Mouse (Mus musculus) hindbrain, embryonic 14.5 days (tissue): ENCODE data around the gene Pimreg. TPM values are rescaled to one million over a fixed set of nuclear protein-coding genes. Genes with fewer than 3 reads are reported as not detected.

Experiments
- ATAC-seq: fragments of 200-750 bp; cut with Nextera tagmentation; 2 replicates; pipeline ENCODE4 v1.8.0; 2017; ENCODE audit warnings: moderate number of reproducible peaks, mild to moderate bottlenecking, moderate TSS enrichment, moderate library complexity; ENCODE audit not compliant: low FRiP score
- DNase-seq: peaks from one replicate; pipeline ENCODE4 v3.0.0-alpha.2; 2015; ENCODE audit warnings: low spot score
- H3K27ac ChIP-seq: fragments of 300-500 bp; sonication (generic); 2 replicates; pipeline ENCODE4 v1.5.1; 2014; ENCODE audit warnings: mild to moderate bottlenecking, moderate library complexity
- H3K27me3 ChIP-seq: fragments of 300-500 bp; sonication (generic); 2 replicates; pipeline ENCODE4 v1.6.1; 2014; ENCODE audit warnings: mild to moderate bottlenecking, low read length, mixed read lengths; ENCODE audit not compliant: control insufficient read depth, insufficient read depth
- H3K36me3 ChIP-seq: fragments of 300-500 bp; sonication (generic); replicated peaks from 2 replicates; pipeline ENCODE4 v1.6.1; 2014; ENCODE audit not compliant: control insufficient read depth, insufficient read depth
- H3K4me1 ChIP-seq: fragments of 300-500 bp; sonication (generic); replicated peaks from 2 replicates; pipeline ENCODE4 v1.6.1; 2014; ENCODE audit warnings: antibody characterized with exemption, low read length, mixed read lengths; ENCODE audit not compliant: control insufficient read depth, insufficient read depth
- H3K4me2 ChIP-seq: fragments of 300-500 bp; sonication (generic); replicated peaks from 2 replicates; pipeline ENCODE4 v1.6.1; 2014; ENCODE audit warnings: mild to moderate bottlenecking, moderate library complexity
- H3K4me3 ChIP-seq: fragments of 300-500 bp; sonication (generic); replicated peaks from 2 replicates; pipeline ENCODE4 v1.5.1; 2014; ENCODE audit warnings: mild to moderate bottlenecking, low read length
- H3K9ac ChIP-seq: fragments of 300-500 bp; sonication (generic); 2 replicates; pipeline ENCODE4 v1.6.1; 2014
- H3K9me3 ChIP-seq: fragments of 300-500 bp; sonication (generic); 2 replicates; pipeline ENCODE4 v1.6.1; 2016; ENCODE audit warnings: low read length; ENCODE audit not compliant: control insufficient read depth
- WGBS: fragments of 180-500 bp; shearing (Covaris S2); extraction: QIAGEN DNeasy Blood & Tissue Kit; methylation state at CpG from one replicate; pipeline ENCODE4 v1.1.7; 2014; 5-methylcytosine and 5-hydroxymethylcytosine counted together
- polyA plus RNA-seq: library from polyadenylated mRNA; unstranded; fragments of >200 nt; fragmentation: Nextera tagmentation; extraction: Ambion mirVana; gene quantifications from 2 replicates; pipeline ENCODE4 v1.2.1, GENCODE M21; 2014

Pimreg gene
- polyA plus RNA-seq, 1 experiment from 2014 or later = 26.8 TPM

DNA sequence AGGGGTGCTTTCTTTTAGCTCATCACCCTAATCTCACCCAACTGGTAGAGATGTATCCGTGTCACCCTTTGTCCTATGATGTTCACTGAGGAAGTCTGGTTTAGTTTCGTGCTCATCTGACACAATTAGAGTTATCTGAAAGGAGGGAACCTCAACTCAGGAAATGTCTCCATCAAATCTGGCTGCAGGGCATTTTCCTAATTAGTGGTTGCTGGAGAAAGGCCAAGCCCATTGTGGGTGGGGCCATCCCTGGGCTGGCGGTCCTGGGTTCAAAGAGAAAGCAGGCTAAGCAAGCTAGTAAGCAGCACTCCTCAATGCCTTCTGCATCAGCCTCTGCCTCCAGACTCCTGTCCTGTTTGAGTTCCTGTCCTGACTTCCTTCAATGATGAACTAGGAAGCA lies 10.4 kb downstream of the Pimreg start:
- Histone ChIP-seq H3K9ac (no peak overlapping the region), H3K4me3 (no peak overlapping the region), H3K36me3 (no peaks in the 10 kb centered on the region), H3K9me3 (no peaks in the 10 kb centered on the region), H3K4me2 (no peak overlapping the region), H3K27ac (no peak overlapping the region), H3K4me1 (peaks cover 18% of the 10 kb centered on the region), H3K27me3 (peaks cover 8% of the 10 kb centered on the region)
- no peak for ATAC-seq
- no peak for DNase-seq
- WGBS = 62% methylated on average over 3 of the region's 3 CpGs

DNA sequence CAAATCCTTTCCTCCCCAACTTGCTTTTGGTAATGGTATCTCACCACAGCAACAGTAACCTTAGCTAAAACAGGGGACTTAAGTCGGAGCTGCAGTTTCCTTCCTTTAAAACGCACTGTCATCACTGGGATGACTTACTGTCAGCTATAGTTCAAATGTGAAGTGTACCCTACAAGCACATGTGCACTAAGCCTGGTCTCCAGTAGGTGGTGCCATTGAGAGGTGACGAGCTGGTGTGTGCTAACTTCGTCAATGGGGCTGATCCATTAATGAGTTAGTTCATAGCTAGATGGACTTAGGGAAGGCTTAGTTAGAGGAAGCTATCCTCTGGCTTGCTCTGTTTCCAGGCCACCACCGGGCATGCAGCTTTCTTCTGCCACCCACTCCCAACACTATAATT lies 10.8 kb downstream of the Pimreg start:
- H3K27me3 ChIP-seq = peaks cover 8% of the 10 kb centered on the region
- ATAC-seq = no peak
- no peaks in the 10 kb centered on the region for H3K36me3 ChIP-seq
- no peak overlapping the region for H3K4me2 ChIP-seq
- H3K4me1 ChIP-seq = peaks cover 18% of the 10 kb centered on the region
- no peaks in the 10 kb centered on the region for H3K9me3 ChIP-seq
- H3K4me3 ChIP-seq = no peak overlapping the region
- no peak overlapping the region for H3K27ac ChIP-seq
- H3K9ac ChIP-seq = no peak overlapping the region
- DNase-seq = peak; percentile 80
- WGBS = 15% methylated on average over 5 of the region's 5 CpGs

- Histone ChIP-seq H3K27me3 (no peaks in the 10 kb centered on the region; the same call in 1 of the 2 replicates), H3K4me2 (no peak overlapping the region), H3K9me3 (no peaks in the 10 kb centered on the region), H3K4me3 (no peak overlapping the region), H3K4me1 (peaks cover 14% of the 10 kb centered on the region), H3K27ac (no peak overlapping the region), H3K36me3 (no peaks in the 10 kb centered on the region), H3K9ac (no peak overlapping the region)
- ATAC-seq = no peak
- 36% methylated on average over 2 of the region's 2 CpGs for WGBS
- no peak for DNase-seq
Measured at GRCm38 (mm10) chr11:72055176-72055575, 13.3 kb downstream of the Pimreg start.

GRCm38 (mm10) chr11:72057166-72057565 lies 15.3 kb downstream of the Pimreg start:
- 0 out of 2 replicates have a peak overlapping the region, but pooled peaks have one; percentile 2 for H3K27ac ChIP-seq
- no peak for DNase-seq
- 64% methylated on average over 3 of the region's 3 CpGs for WGBS
- no peak overlapping the region for H3K9ac ChIP-seq
- ATAC-seq = no peak
- no peaks in the 10 kb centered on the region for H3K36me3 ChIP-seq
- H3K9me3 ChIP-seq = no peaks in the 10 kb centered on the region
- no peak overlapping the region for H3K4me2 ChIP-seq
- no peaks in the 10 kb centered on the region for H3K27me3 ChIP-seq
- no peak overlapping the region for H3K4me3 ChIP-seq
- H3K4me1 ChIP-seq = peaks cover under 1% of the 10 kb centered on the region; the same call in 1 of the 2 replicates

DNA sequence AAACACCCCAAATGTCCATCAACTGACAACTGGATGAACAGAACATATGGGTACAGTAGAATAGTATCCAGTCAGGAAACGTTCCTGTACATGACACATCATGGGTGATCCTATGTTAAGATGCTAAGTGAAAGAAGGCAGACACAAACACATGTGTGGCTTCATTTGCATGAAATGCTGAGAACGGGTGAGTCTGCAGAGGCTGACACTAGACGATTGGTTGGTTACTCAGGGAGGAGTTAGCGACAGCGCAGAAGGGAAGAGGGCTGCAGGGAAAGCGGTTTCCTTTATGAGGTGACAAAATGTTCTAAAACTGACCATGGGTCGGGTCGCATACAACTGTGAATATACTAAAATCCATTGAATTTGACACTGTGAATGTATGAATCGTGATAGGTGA lies 18.6 kb downstream of the Pimreg start:
- Histone ChIP-seq H3K9ac (no peak overlapping the region), H3K4me3 (no peak overlapping the region), H3K4me1 (no peaks in the 10 kb centered on the region), H3K27me3 (no peaks in the 10 kb centered on the region), H3K27ac (no peak overlapping the region), H3K4me2 (no peak overlapping the region), H3K9me3 (peaks cover 17% of the 10 kb centered on the region), H3K36me3 (no peaks in the 10 kb centered on the region; the same call in 1 of the 2 replicates)
- 81% methylated on average over 9 of the region's 9 CpGs for WGBS
- DNase-seq (no peak), ATAC-seq (no peak)

GRCm38 (mm10) chr11:72061093-72061620 lies 19.3 kb downstream of the Pimreg start:
- whole genome bisulfite sequencing = 89% methylated on average over 13 of the region's 13 CpGs
- Histone ChIP-seq H3K27me3 (no peaks in the 10 kb centered on the region), H3K4me2 (no peak overlapping the region), H3K9me3 (peaks cover 18% of the 10 kb centered on the region), H3K36me3 (no peaks in the 10 kb centered on the region; the same call in 1 of the 2 replicates), H3K4me1 (no peaks in the 10 kb centered on the region), H3K27ac (no peak overlapping the region), H3K4me3 (no peak overlapping the region), H3K9ac (no peak overlapping the region)
- DNase-seq (no peak), ATAC-seq (no peak)

- H3K9ac ChIP-seq = no peak overlapping the region
- H3K4me2 ChIP-seq = no peak overlapping the region
- DNase-seq = no peak
- no peaks in the 10 kb centered on the region; the same call in 1 of the 2 replicates for H3K36me3 ChIP-seq
- no peak overlapping the region for H3K27ac ChIP-seq
- H3K9me3 ChIP-seq = peaks cover 18% of the 10 kb centered on the region
- H3K27me3 ChIP-seq = no peaks in the 10 kb centered on the region
- H3K4me1 ChIP-seq = 0 out of 2 replicates have a peak, but pooled peaks cover 4% of the 10 kb centered on the region
- no peak overlapping the region for H3K4me3 ChIP-seq
- ATAC-seq = no peak
- WGBS = 82% methylated on average over 6 of the region's 6 CpGs
Measured at GRCm38 (mm10) chr11:72064414-72064813, 22.6 kb downstream of the Pimreg start.

GRCm38 (mm10) chr11:72065103-72065502 lies 23.3 kb downstream of the Pimreg start:
- H3K27ac ChIP-seq = no peak overlapping the region
- H3K4me3 ChIP-seq = no peak overlapping the region
- no peaks in the 10 kb centered on the region; the same call in 1 of the 2 replicates for H3K36me3 ChIP-seq
- WGBS = 69% methylated on average over 8 of the region's 8 CpGs
- no peak overlapping the region for H3K9ac ChIP-seq
- no peak overlapping the region for H3K4me2 ChIP-seq
- peaks cover 18% of the 10 kb centered on the region for H3K9me3 ChIP-seq
- no peak for ATAC-seq
- peak; percentile 57 for DNase-seq
- 0 out of 2 replicates have a peak, but pooled peaks cover 4% of the 10 kb centered on the region for H3K4me1 ChIP-seq
- H3K27me3 ChIP-seq = no peaks in the 10 kb centered on the region

DNA sequence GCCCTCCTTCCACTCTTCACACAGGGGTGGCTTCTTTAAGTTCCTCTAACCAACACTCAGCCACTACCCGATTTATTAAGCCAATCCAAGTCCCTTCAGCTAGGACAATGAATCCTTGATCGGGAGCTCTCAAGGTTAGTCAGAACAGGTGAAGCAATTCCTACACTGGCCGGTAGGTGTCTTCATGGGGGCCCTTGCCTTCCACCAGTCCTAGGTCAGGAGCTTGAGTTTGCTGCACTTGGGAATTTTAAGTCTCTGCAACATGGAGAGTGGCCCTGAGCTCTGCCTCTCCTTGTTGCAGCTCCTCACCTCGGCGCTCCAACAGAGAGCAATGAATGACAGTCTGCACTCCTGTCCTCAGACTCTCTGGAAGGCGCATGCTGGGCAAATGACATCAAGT lies 24.5 kb downstream of the Pimreg start:
- peaks cover 18% of the 10 kb centered on the region for H3K9me3 ChIP-seq
- no peak overlapping the region for H3K27ac ChIP-seq
- WGBS = 42% methylated on average over 6 of the region's 6 CpGs
- H3K36me3 ChIP-seq = no peaks in the 10 kb centered on the region; the same call in 1 of the 2 replicates
- H3K4me3 ChIP-seq = no peak overlapping the region
- no peak for ATAC-seq
- no peaks in the 10 kb centered on the region for H3K27me3 ChIP-seq
- no peak overlapping the region for H3K9ac ChIP-seq
- H3K4me1 ChIP-seq = 0 out of 2 replicates have a peak, but pooled peaks cover 8% of the 10 kb centered on the region
- no peak overlapping the region for H3K4me2 ChIP-seq
- DNase-seq = no peak
